15 mouse cellular contexts compared by ENCODE assay signal in genomic region chr8:89038920-89039319, GRCm38 (mm10). TPM values are rescaled to one million over a fixed set of nuclear protein-coding genes. Genes with fewer than 3 reads are reported as not detected.
A peak's percentile ranks its signal among the peaks of the same experiment; 100 is the strongest.
DNase-seq lines count a peak whose midpoint lies in the region; ATAC-seq lines count a peak whose summit lies in the region.
"Had no signal": no experiment of that assay in that cellular context is flagged by ENCODE, and none has a peak within 500 bp of the region (broad histone marks: within the 10 kb centered on the region; RNA-seq: fewer than 3 reads in every experiment).

No protein-coding gene starts in this region.

- peaks cover 14% of the 10 kb centered on the region for H3K27me3 ChIP-seq in heart, embryonic 14.5 days (ENCODE audit: control insufficient read depth, insufficient read depth, low read length)
- peaks cover 19% of the 10 kb centered on the region for H3K27me3 ChIP-seq in forebrain, embryonic 10.5 days (ENCODE audit: poor library complexity, severe bottlenecking)
- peaks cover 53% of the 10 kb centered on the region for H3K27me3 ChIP-seq in hindbrain, embryonic 13.5 days
- H3K27me3 ChIP-seq in midbrain, embryonic 16.5 days (ENCODE audit: control insufficient read depth, insufficient read depth, low read depth, low read length): peaks cover 22% of the 10 kb centered on the region; the same call in 1 of the 2 replicates

- H3K4me2 ChIP-seq in heart, embryonic 14.5 days (ENCODE audit: low read length): peak overlapping the region; percentile 97
- peak overlapping the region; percentile 86 for H3K4me2 ChIP-seq in hindbrain, embryonic 13.5 days
- peak overlapping the region; percentile 18; the same call in 1 of the 2 replicates for H3K4me2 ChIP-seq in midbrain, embryonic 16.5 days (ENCODE audit: low read length)

- 0 out of 2 replicates have a peak overlapping the region, but pooled peaks have one; percentile 25 for H3K9ac ChIP-seq in heart, embryonic 14.5 days (ENCODE audit: low read length)
- H3K9ac ChIP-seq in hindbrain, embryonic 13.5 days: no peak overlapping the region
- H3K9ac ChIP-seq in midbrain, embryonic 16.5 days (ENCODE audit: low read depth, low read length): no peak overlapping the region

- 60% methylated on average over 4 of the region's 4 CpGs for WGBS in heart, embryonic 14.5 days
- WGBS in forebrain, embryonic 10.5 days: 46% methylated on average over 4 of the region's 4 CpGs
- 44% methylated on average over 4 of the region's 4 CpGs for WGBS in hindbrain, embryonic 13.5 days
- 58% methylated on average over 4 of the region's 4 CpGs for WGBS in midbrain, embryonic 16.5 days

- H3K27ac ChIP-seq in heart, embryonic 14.5 days (replicated peaks in 1 of 2; ENCODE audit: control insufficient read depth in 1 of 2, insufficient read depth in 1 of 2, low read depth in 2 of 2, low read length in 2 of 2): no peak overlapping the region
- H3K27ac ChIP-seq in forebrain, embryonic 10.5 days: peak overlapping the region; percentile 98; the same call in 1 of the 2 replicates
- H3K27ac ChIP-seq in hindbrain, embryonic 13.5 days: no peak overlapping the region
- H3K27ac ChIP-seq in midbrain, embryonic 16.5 days (ENCODE audit: low read length): no peak overlapping the region
- H3K27ac ChIP-seq: heart, adult 2 months had no signal

- no peaks in the 10 kb centered on the region for H3K36me3 ChIP-seq in heart, embryonic 14.5 days (ENCODE audit: control insufficient read depth, insufficient read depth, low read length)
- H3K36me3 ChIP-seq in forebrain, embryonic 10.5 days (replicated peaks): no peaks in the 10 kb centered on the region
- no peaks in the 10 kb centered on the region for H3K36me3 ChIP-seq in hindbrain, embryonic 13.5 days
- H3K36me3 ChIP-seq in midbrain, embryonic 16.5 days (ENCODE audit: control insufficient read depth, insufficient read depth, low read length): no peaks in the 10 kb centered on the region

- DNase-seq in heart, adult 18-20 months: no peak
- DNase-seq in forebrain, embryonic 10.5 days (ENCODE audit: extremely low spot score, low spot score): no peak
- no peak for DNase-seq in gastrocnemius, adult 18-20 months (ENCODE audit: low spot score)
- DNase-seq in yolk sac, embryonic 10.5 days (ENCODE audit: low spot score): no peak
- no peak for DNase-seq in right cerebral cortex, adult 18-20 months
- DNase-seq: adrenal gland, adult 8-10 months; cerebellum, adult 11 months; heart, adult 2 months; spleen, adult 18-20 months had no signal

- H3K4me1 ChIP-seq in heart, embryonic 14.5 days (ENCODE audit: control insufficient read depth in 2 of 2, insufficient read depth in 2 of 2, low read length in 2 of 2): peaks cover 0 to 3% of the 10 kb centered on the region in 2 experiments; a peak in 2 of 4 replicates
- peaks cover 88% of the 10 kb centered on the region for H3K4me1 ChIP-seq in forebrain, embryonic 10.5 days
- peaks cover 53% of the 10 kb centered on the region for H3K4me1 ChIP-seq in hindbrain, embryonic 13.5 days (replicated peaks)
- H3K4me1 ChIP-seq in midbrain, embryonic 16.5 days (ENCODE audit: control insufficient read depth, insufficient read depth, low read length): peaks cover 23% of the 10 kb centered on the region

- H3K4me3 ChIP-seq in heart, embryonic 14.5 days (ENCODE audit: control insufficient read depth in 1 of 2, insufficient read depth in 1 of 2, low read depth in 1 of 2, low read length in 2 of 2): peak overlapping the region in 1 of 2 experiments; percentile 16; a peak in 2 of 4 replicates
- peak overlapping the region; percentile 88 for H3K4me3 ChIP-seq in forebrain, embryonic 10.5 days
- peak overlapping the region; percentile 24 for H3K4me3 ChIP-seq in hindbrain, embryonic 13.5 days
- H3K4me3 ChIP-seq in midbrain, embryonic 16.5 days (ENCODE audit: low read depth, low read length): no peak overlapping the region
- H3K4me3 ChIP-seq: heart, adult 2 months; megakaryocyte, embryonic 14.5 days had no signal

- no peaks in the 10 kb centered on the region for H3K9me3 ChIP-seq in heart, embryonic 14.5 days (ENCODE audit: control insufficient read depth, low read length)
- no peaks in the 10 kb centered on the region for H3K9me3 ChIP-seq in forebrain, embryonic 10.5 days
- no peaks in the 10 kb centered on the region for H3K9me3 ChIP-seq in hindbrain, embryonic 13.5 days
- no peaks in the 10 kb centered on the region for H3K9me3 ChIP-seq in midbrain, embryonic 16.5 days (replicated peaks; ENCODE audit: control insufficient read depth, low read length, poor library complexity, severe bottlenecking)
- H3K9me3 ChIP-seq: megakaryocyte, embryonic 14.5 days had no signal

- no peak for ATAC-seq in heart, embryonic 14.5 days (ENCODE audit: insufficient number of reproducible peaks, insufficient read depth, low FRiP score, low read depth)
- no peak for ATAC-seq in hindbrain, embryonic 13.5 days (ENCODE audit: low FRiP score)
- ATAC-seq in midbrain, embryonic 16.5 days: no peak
- ATAC-seq: intestine, postnatal 0 days had no signal

RNA-seq across cellular contexts. Expression of gene Sall1, which starts 5.0 kb away (rescaled TPM):
- 4.7 and 5.1 TPM in 2 replicates for polyA plus RNA-seq in heart, embryonic 14.5 days (2014; fragmentation: Nextera tagmentation; extraction: Ambion mirVana)
- 1 to 10 TPM in 1 of 2 experiments, under 1 TPM in 1; 0.87 to 1.3 TPM for total RNA-seq in heart, adult 18-20 months (2021)
- 12.2 TPM in 2 replicates for polyA plus RNA-seq in forebrain, embryonic 10.5 days (2016; fragmentation: Nextera tagmentation; extraction: Ambion mirVana)
- polyA plus RNA-seq in hindbrain, embryonic 13.5 days (2015; fragmentation: Nextera tagmentation; extraction: Ambion mirVana): 9.3 and 10.5 TPM in 2 replicates
- 5.1 and 5.8 TPM in 2 replicates for polyA plus RNA-seq in midbrain, embryonic 16.5 days (2015; fragmentation: Nextera tagmentation; extraction: Ambion mirVana)
- not detected for total RNA-seq in gastrocnemius, adult 18-20 months (2021)
- polyA plus RNA-seq: C2C12 had no signal

Comparison
In these comparisons a context has a peak if more than half of its experiments do, and no peak if none do; other contexts are left out.
1. H3K4me2 ChIP-seq: peak in every context shown above with its lines; median percentile 97 in heart, embryonic 14.5 days; 86 in hindbrain, embryonic 13.5 days; 18 in midbrain, embryonic 16.5 days.